Mouse (Mus musculus) gastrocnemius, adult 8-10 months (tissue): ENCODE measurements around the gene Phlpp2. TPM values are rescaled to one million over a fixed set of nuclear protein-coding genes. Genes with fewer than 3 reads are reported as not detected.
"Not testable (repeated sequence)": the region's sequence is repeated elsewhere in the genome, so short reads cannot be mapped to it uniquely, and the experiment has no call there.

Source experiments
- DNase-seq, 2 experiments: peaks; one replicate each; pipeline ENCODE4 v3.0.0; 2022; ENCODE audit warnings: low spot score in 2 of 2
- total RNA-seq, 4 experiments: library from RNA; stranded (reverse); gene quantifications; 2 replicates each; pipeline ENCODE4 v1.2.4; 2022

The Phlpp2 gene
- total RNA-seq, result 1 to 10 TPM; 2.3 to 2.9 (median 2.9) TPM

GRCm38 (mm10) chr8:109868003-109868679 lies at the start of gene Phlpp2:
Gene Phlpp2 (plus strand): TSS chr8:109868542.
- peak; percentile 89 to 91 for DNase-seq

- no peak for DNase-seq
Observed at GRCm38 (mm10) chr8:109823561-109823960, 44.8 kb upstream of the Phlpp2 start.

GRCm38 (mm10) chr8:109839822-109840221 lies 28.5 kb upstream of the Phlpp2 start:
- DNase-seq, result no peak

- no peak for DNase-seq
Observed at GRCm38 (mm10) chr8:109842468-109842867, 25.9 kb upstream of the Phlpp2 start.

- no peak for DNase-seq
Observed at GRCm38 (mm10) chr8:109847866-109848265, 20.5 kb upstream of the Phlpp2 start.

- no peak for DNase-seq
Observed at GRCm38 (mm10) chr8:109848981-109849380, 19.4 kb upstream of the Phlpp2 start.

GRCm38 (mm10) chr8:109853423-109853822 lies 14.9 kb upstream of the Phlpp2 start:
- peak in 1 of 2 experiments; percentile 42 for DNase-seq

GRCm38 (mm10) chr8:109854522-109854921 lies 13.8 kb upstream of the Phlpp2 start:
- no peak for DNase-seq

GRCm38 (mm10) chr8:109855451-109855850 lies 12.9 kb upstream of the Phlpp2 start:
- no peak for DNase-seq

GRCm38 (mm10) chr8:109863398-109863797 lies 4.9 kb upstream of the Phlpp2 start:
- peak in 1 of 2 experiments; percentile 5 for DNase-seq

GRCm38 (mm10) chr8:109864798-109865197 lies 3.5 kb upstream of the Phlpp2 start:
- no peak for DNase-seq

GRCm38 (mm10) chr8:109865536-109865935 lies 2.8 kb upstream of the Phlpp2 start:
- no peak for DNase-seq

- no peak for DNase-seq
Observed at GRCm38 (mm10) chr8:109866690-109867089, 1.7 kb upstream of the Phlpp2 start.

- no peak for DNase-seq
Observed at GRCm38 (mm10) chr8:109868680-109869361, 479 bp downstream of the Phlpp2 start.

- DNase-seq, result no peak
Observed at GRCm38 (mm10) chr8:109871056-109871455, 2.7 kb downstream of the Phlpp2 start.

GRCm38 (mm10) chr8:109873800-109874199 lies 5.5 kb downstream of the Phlpp2 start:
- DNase-seq, result not testable (repeated sequence)

GRCm38 (mm10) chr8:109880012-109880662 lies 11.8 kb downstream of the Phlpp2 start:
- no peak for DNase-seq

- no peak for DNase-seq
Observed at GRCm38 (mm10) chr8:109885294-109885693, 17.0 kb downstream of the Phlpp2 start.

- no peak for DNase-seq
Observed at GRCm38 (mm10) chr8:109889211-109889610, 20.9 kb downstream of the Phlpp2 start.

GRCm38 (mm10) chr8:109890794-109891585 lies 22.6 kb downstream of the Phlpp2 start:
- no peak for DNase-seq

GRCm38 (mm10) chr8:109894636-109895035 lies 26.3 kb downstream of the Phlpp2 start:
- DNase-seq, result no peak

GRCm38 (mm10) chr8:109895355-109895754 lies 27.0 kb downstream of the Phlpp2 start:
- no peak for DNase-seq
